ENCODE assay signal across 8 mouse cellular contexts in the genomic region with DNA sequence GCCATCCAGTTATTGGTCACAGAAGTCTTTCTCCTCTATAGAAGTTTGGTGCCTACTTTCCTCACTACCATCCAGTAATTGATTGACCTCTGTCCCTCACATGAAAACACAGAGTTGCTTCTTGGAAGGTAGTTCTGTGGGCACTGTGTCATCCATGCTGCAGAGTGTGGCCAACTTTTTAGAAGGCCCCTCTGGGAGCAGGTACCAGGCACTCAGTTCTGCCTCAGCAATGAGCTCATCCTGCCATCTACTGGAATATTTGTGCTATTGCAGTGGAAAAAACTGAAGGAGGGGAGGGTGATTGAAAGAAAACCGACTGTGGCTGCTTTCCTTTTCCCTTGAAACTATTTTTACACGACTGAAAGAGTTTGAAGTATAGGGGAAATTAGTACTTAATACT.
DNase-seq lines count a peak whose midpoint lies in the region; ATAC-seq and TF ChIP-seq lines count a peak whose summit lies in the region.

No protein-coding gene starts in this region.

- TF ChIP-seq CTCF in thymus, adult 2 months (IDR thresholded peaks at IDR 0.05; ENCODE audit: borderline replicate concordance, control insufficient read depth, extremely low read depth, insufficient read depth, low read length, poor library complexity) = no peak

- DNase-seq in adrenal gland, adult (ENCODE audit: inconsistent age in 2 of 2, low spot score in 1 of 2) = peak; percentile 34 to 81
- DNase-seq in adrenal gland, adult 8-10 months = no peak
- peak; percentile 2 for DNase-seq in thymus, adult 2 months
- DNase-seq in thymus, postnatal 25 days = no peak
- DNase-seq in embryonic facial prominence, embryonic 10.5 days (ENCODE audit: low spot score) = peak; percentile 39
- peak; percentile 51 for DNase-seq in lung, postnatal 36 days
- peak; percentile 27 for DNase-seq in telencephalon, adult 2 months (ENCODE audit: low read depth, low spot score)

- no peaks in the 10 kb centered on the region for H3K9me3 ChIP-seq in embryonic facial prominence, embryonic 10.5 days

- H3K27ac ChIP-seq in thymus, adult 2 months (ENCODE audit: control insufficient read depth, insufficient read depth, low read length) = no peak overlapping the region
- H3K27ac ChIP-seq in embryonic facial prominence, embryonic 10.5 days (replicated peaks) = no peak overlapping the region

- TF ChIP-seq POLR2A in thymus, adult 2 months (IDR thresholded peaks at IDR 0.05; ENCODE audit: control insufficient read depth, extremely low read depth, insufficient read depth, low read length, poor library complexity) = no peak

- no peaks in the 10 kb centered on the region for H3K36me3 ChIP-seq in thymus, adult 2 months (ENCODE audit: control insufficient read depth, insufficient read depth, low read length)
- H3K36me3 ChIP-seq in embryonic facial prominence, embryonic 10.5 days (replicated peaks) = no peaks in the 10 kb centered on the region

- H3K4me3 ChIP-seq in thymus, adult 2 months (ENCODE audit: control insufficient read depth, insufficient read depth, low read length) = no peak overlapping the region
- no peak overlapping the region for H3K4me3 ChIP-seq in embryonic facial prominence, embryonic 10.5 days

- peak; percentile 61 for ATAC-seq in inflammation-experienced regulatory T-cells, adult 6 months

- no peaks in the 10 kb centered on the region for H3K27me3 ChIP-seq in thymus, adult 2 months (ENCODE audit: control insufficient read depth, insufficient read depth, low read length)
- peaks cover 6% of the 10 kb centered on the region; the same call in 1 of the 2 replicates for H3K27me3 ChIP-seq in embryonic facial prominence, embryonic 10.5 days (replicated peaks; ENCODE audit: low read depth, poor library complexity, severe bottlenecking)

- 3% methylated on average over 2 of the region's 2 CpGs for WGBS in thymus, adult 2 months
- 3% methylated on average over 2 of the region's 2 CpGs for WGBS in embryonic facial prominence, embryonic 10.5 days

- no peaks in the 10 kb centered on the region for H3K4me1 ChIP-seq in thymus, adult 2 months (replicated peaks; ENCODE audit: control insufficient read depth, insufficient read depth, low read length)
- H3K4me1 ChIP-seq in embryonic facial prominence, embryonic 10.5 days = peaks cover 1% of the 10 kb centered on the region

Comparison
In these comparisons a context has a peak if more than half of its experiments do, and no peak if none do; other contexts are left out.
1. DNase-seq: peak in adrenal gland, adult (2 of 2), thymus, adult 2 months (single experiment), embryonic facial prominence, embryonic 10.5 days (single experiment), lung, postnatal 36 days (single experiment) and telencephalon, adult 2 months (single experiment); none in adrenal gland, adult 8-10 months (single experiment) and thymus, postnatal 25 days (single experiment).